Mouse (Mus musculus): ENCODE data around the gene Mtx2.

The Mtx2 gene

GRCm38 (mm10) chr2:74825730-74826430 is at the start of gene Mtx2:
Gene Mtx2 (plus strand): TSS chr2:74825803.
- DNase-seq (ENCODE audit: low read depth), result peak; percentile 75

- DNase-seq (ENCODE audit: low read depth), result no peak
Observed at GRCm38 (mm10) chr2:74777536-74778275, 47.9 kb upstream of the Mtx2 start.

DNA sequence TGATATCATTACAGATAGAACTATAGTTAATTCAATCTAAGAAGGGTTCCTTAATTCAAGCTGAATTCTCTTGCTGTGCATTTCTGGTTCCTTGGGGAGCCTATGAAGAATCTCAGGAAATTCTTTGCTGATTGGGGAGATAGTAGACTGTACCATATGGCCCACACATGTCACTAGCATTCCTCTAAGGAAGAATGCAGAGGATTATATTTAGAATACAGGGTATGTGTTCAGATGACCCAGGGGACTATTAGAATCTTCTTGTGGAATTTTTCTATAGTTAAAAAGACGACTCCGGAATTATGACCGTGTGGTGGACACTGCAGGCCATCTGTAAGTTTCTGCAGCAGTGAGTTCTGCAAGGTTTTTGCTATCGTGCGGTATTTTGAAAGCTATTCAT is 44.2 kb upstream of the Mtx2 start:
- DNase-seq (ENCODE audit: low read depth), result no peak

DNA sequence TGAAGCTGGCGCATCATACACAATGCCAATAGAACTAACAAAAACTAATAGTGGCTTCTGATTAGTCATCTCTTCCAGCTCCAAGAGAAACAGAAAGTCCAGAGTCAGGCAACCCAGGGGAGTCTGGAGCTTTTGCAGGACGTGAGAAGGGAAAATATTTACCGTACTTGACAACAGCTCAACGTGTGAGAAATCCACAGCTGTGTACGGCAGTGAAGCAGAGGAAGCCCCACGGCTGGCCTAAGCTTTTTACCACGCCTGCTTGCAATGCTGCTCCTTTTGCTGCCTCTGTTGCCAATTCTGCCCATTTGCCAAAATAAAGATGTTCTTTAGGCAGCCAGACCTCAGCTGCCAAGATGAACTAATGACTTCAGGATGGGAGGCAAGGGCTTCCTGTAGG is 30.1 kb upstream of the Mtx2 start:
- DNase-seq (ENCODE audit: low read depth), result no peak

DNA sequence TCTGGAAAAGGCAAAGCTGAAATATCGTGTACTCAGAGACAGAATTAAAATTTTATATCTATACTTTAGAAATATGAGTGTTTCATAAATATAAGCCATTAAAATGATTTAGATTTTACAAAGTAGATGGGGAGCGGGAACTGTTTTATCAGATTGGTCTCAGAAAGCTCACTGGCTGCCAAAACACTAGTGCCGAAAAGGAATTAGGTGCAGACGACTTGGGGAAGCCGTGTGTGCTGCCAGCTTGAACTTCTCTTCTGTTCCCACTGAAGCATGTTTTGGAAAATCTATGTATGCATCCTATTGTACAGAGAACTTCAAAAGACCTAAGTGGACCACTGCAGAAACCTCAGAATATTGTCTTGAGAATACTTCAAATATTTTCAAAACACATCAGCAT is 17.2 kb upstream of the Mtx2 start:
- no peak for DNase-seq (ENCODE audit: low read depth)

DNA sequence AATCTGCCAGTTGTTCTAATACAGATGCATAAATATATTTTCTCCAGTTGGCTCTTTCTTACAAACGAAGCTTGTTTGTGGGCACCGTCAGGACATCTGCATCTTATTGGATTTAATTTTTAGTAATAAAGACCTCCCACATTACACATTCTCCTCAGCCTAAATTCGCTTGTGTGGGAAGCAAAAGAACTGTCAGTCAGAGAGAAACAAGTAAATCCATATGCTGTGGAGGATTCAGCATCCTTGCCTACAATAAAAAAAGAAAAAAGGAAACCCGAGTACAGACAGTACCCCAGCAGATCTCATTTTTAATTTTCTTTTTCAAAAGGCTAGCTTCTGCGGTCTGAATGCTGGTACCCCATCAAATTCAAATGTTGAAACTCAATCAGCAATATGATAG is 2.9 kb upstream of the Mtx2 start:
- DNase-seq (ENCODE audit: low read depth), result no peak

DNA sequence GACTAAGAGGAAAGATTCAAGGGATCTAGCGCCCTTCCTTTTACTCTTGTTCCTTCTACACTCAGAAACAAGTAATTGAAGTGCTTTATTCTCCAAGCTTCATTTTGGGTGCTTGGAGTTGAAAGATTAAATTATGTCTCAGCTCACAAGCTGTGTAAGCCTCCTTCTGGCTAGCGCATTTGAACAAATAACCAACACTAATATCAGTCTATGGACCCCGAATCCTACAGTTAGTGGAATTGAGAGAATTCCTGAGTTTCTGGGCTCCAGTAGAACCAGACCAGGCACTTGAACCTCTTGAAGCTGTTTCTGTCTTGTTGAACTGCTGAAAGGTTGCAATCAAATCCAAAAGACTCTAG is 253 bp upstream of the Mtx2 start:
- no peak for DNase-seq (ENCODE audit: low read depth)

- DNase-seq (ENCODE audit: low read depth), result no peak
Observed at GRCm38 (mm10) chr2:74846992-74847391, 21.4 kb downstream of the Mtx2 start.

- no peak for DNase-seq (ENCODE audit: low read depth)
Observed at GRCm38 (mm10) chr2:74847516-74847915, 21.9 kb downstream of the Mtx2 start.

- DNase-seq (ENCODE audit: low read depth), result no peak
Observed at GRCm38 (mm10) chr2:74850036-74850435, 24.4 kb downstream of the Mtx2 start.

DNA sequence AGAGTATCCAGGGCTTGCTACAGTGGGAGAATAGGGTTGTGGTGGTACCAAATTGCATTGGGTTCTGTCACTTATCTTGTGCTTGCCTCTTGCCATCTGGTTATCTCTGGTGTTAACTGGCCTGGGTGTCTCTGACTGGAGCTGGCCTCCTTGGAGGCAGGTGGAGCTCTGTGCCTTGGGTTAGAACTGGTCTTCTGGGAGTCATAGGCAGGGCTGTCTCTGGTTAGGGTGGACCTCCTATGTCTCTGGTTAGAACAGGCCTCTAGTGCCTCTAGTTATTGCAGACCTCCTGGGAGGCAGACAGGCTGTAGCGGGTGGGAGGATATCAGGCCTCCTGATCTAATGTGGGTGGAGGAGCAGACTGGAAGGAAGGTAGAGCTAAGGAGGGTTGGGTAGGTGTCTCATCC is 36.5 kb downstream of the Mtx2 start:
- no peak for DNase-seq (ENCODE audit: low read depth)

- DNase-seq (ENCODE audit: low read depth), result no peak
Observed at GRCm38 (mm10) chr2:74865414-74865813, 39.8 kb downstream of the Mtx2 start.

DNA sequence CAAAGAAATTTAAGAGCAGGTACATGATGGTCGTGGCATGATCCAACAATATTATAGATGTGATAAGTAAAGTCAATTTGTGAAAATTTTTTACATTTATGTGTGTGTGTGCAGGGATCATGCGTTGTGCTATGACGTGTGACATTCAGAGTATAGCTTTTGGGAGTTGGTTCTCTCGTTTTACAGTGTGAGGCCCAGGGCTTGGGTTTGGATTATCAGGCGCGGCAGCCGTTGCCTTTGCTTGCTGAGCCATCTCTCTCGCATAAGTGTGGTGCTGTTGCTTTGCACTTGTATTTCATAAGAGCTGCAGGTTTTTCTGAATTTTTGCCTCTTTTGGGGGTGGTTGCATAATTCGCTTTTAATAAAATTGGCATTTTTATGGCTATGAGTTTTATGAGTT is 48.4 kb downstream of the Mtx2 start:
- no peak for DNase-seq (ENCODE audit: low read depth)

DNA sequence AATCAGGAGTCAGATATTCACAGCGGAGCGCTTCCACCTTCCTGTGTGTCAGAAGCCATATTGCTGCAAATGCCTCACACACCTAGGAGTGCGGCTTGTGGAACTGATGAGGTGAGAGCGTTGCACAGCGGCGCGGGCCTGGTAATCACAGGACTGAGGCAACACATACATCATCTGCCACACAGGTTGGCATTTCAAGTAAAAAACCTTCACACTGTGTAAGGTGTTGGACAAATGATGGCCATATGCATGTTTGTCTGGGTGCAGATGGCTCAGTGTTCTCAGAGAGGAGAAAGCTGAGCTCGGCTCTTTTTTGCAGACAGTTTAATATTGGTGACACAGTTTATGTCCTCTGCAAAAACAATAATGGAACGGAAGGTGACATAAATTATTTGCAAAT is 58.8 kb downstream of the Mtx2 start:
- no peak for DNase-seq (ENCODE audit: low read depth)

GRCm38 (mm10) chr2:74891868-74892267 is 66.3 kb downstream of the Mtx2 start:
- no peak for DNase-seq (ENCODE audit: low read depth)

DNA sequence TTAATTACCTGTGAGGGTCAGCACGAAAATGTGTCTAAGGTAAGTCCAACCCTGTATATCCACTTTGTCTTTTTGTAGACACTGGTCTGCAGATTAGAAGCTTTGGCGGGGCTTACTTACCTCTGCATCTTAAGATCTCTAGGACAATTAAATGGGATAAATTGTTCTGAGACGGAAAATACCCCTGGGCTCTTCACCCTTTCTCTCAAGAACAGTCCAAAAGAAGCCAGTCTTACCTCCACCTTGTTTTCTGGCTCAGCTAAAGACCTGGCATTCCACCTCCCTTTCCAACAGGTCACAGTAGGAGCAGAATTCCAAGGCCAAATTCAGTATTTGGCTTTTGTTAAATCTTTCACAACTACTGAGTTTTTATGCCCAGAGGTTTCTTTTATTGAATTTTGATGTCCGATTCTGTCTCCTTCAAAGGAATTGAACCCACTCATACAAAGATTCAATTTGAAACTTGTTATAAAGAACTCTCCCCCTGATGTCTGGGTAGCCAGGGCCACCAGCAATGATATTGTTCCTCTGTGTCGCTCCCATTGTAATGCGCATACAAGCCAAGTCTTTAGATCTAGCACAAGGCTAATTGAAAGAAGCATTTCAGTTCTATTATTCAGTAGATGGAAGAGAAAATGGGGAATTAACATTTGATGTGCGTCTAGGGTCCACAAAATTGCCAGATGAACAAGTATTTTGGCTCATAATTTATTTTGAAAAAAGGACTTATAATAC is 67.4 kb downstream of the Mtx2 start:
- DNase-seq (ENCODE audit: low read depth), result no peak

DNA sequence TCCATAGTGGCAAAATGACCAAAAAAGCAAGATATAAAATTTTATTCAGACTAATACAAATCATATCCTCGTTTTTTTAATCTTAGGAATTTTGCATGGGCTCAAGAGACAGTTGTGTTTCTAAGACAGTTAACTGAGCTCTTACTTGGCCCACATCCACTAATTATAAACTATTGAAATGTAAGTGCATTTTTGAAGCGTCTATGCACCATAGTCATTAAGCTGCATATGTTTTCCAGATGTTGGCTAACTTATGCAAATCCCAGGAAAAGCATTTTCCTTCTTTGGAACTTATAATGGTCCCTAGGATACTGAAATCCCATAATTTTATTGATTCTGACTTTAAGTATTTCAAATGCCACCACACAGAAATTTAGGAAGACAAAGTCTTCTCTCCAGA is 68.5 kb downstream of the Mtx2 start:
- no peak for DNase-seq (ENCODE audit: low read depth)

- DNase-seq (ENCODE audit: low read depth), result no peak
Observed at GRCm38 (mm10) chr2:74899973-74900372, 74.4 kb downstream of the Mtx2 start.

DNA sequence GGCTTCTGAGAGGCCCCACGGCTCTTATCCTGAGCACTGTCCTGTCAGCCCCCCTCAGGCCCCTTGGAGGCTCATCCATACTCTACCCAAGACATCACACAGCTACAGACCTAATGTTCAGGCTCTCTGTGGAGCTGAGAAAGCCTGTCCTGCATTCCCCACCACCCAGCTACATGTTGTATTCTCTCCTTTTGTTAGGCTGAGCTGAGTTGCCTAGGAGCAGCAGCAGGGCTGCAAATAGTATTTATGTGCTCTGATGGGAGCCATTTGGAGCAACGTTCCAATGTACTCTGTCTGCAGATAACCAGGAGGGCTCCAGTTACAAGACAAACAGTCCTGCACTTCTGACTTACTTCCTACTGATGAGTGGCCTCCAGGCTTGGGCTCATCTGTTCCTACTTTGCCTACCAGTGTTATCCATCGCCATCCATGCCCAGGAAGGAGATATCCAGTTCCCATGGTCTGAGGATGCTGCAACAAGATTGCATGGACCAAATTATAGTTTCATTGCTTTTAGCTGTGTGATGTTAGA is 76.2 kb downstream of the Mtx2 start:
- no peak for DNase-seq (ENCODE audit: low read depth)

DNA sequence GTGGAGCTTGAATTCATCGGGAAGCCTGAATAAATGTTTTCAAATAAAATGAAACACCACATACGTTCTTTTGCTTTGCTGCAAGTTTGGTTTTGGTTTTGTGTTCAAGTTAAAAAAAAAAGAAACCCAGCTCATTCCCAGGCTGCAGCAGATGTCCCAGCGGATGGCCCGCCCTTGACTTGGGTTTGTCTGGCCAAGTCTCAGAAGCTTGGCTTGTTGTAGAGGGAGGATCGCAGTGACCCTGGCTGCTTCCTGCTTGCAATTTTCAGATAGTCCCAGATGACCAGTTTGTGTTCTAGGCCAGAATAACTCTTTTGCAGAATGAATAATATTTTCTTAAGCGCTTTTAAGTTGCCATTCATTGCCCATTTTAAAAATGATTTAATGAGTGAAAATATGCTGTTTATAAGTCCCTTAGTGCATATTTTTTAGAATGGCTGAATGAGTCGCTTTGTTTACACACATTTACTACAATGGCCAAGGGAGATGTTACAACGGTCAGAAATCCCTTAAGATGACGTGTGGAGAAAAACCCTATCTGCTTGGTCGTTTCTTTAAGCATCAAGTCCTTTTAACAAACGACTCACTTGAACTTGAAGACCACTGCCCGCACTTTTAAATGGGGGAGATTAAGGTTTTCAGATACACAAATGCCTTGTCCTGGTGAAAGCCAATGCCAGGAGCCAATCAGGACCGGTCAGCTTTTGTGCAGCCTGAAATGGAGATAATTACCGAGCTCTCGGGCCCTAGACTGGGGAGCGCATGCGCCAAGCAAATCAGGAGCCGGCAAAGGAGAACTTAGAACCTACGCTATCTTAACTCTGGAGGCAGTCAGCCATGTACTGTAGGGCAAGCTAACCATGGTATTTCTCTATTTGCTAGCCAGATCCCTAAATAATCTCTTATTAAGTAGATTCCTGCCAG is 82.0 kb downstream of the Mtx2 start:
- DNase-seq (ENCODE audit: low read depth), result no peak

DNA sequence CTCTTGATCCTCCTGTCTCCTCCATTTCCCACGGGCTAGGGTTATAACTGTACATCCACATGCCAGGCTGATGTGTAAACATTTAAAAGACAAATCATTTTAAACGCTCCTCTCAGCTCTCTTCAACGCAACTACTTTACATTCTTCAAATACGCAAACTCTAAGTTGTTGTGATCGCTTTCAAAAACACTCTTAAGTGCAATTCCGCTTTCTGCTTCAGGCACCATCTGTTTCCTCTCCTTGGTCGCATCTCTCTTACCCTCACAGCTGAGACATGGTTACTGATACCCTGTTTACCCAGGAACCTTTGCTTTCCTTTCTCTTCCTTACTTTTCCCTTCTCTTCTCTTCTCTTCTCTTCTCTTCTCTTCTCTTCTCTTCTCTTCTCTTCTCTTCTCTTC is 86.4 kb downstream of the Mtx2 start:
- no peak for DNase-seq (ENCODE audit: low read depth)

Measured in induced T-regulatory cell, adult 2 months (primary cell).